Mouse (Mus musculus) cerebellum, postnatal 10 days (tissue): ENCODE measurements around the gene Tmem38b.

Experiments used
- DNase-seq, 2 experiments: peaks; one replicate each; pipeline ENCODE4 v3.0.0; 2021; ENCODE audit warnings: mixed read lengths in 2 of 2

Gene Tmem38b

GRCm38 (mm10) chr4:53830016-53830415, 4.2 kb downstream of the Tmem38b start:
- DNase-seq = no peak

- DNase-seq = no peak
Observed at GRCm38 (mm10) chr4:53830579-53830978, 4.7 kb downstream of the Tmem38b start.

- no peak for DNase-seq
Observed at GRCm38 (mm10) chr4:53832321-53832720, 6.5 kb downstream of the Tmem38b start.

GRCm38 (mm10) chr4:53836978-53837377, 11.1 kb downstream of the Tmem38b start:
- no peak for DNase-seq

- DNase-seq = peak; percentile 57 to 64
Observed at GRCm38 (mm10) chr4:53840158-53840870, 14.5 kb downstream of the Tmem38b start.

- peak in 1 of 2 experiments; percentile 8 for DNase-seq
Observed at GRCm38 (mm10) chr4:53843553-53843952, 17.7 kb downstream of the Tmem38b start.

GRCm38 (mm10) chr4:53844835-53845619, 19.2 kb downstream of the Tmem38b start:
- peak; percentile 53 to 64 for DNase-seq

- DNase-seq = no peak
Observed at GRCm38 (mm10) chr4:53845656-53846055, 19.8 kb downstream of the Tmem38b start.

- DNase-seq = no peak
Observed at GRCm38 (mm10) chr4:53846326-53846725, 20.5 kb downstream of the Tmem38b start.

GRCm38 (mm10) chr4:53847541-53847940, 21.7 kb downstream of the Tmem38b start:
- DNase-seq = no peak

- DNase-seq = no peak
Observed at GRCm38 (mm10) chr4:53848308-53848707, 22.5 kb downstream of the Tmem38b start.

GRCm38 (mm10) chr4:53848816-53849215, 23.0 kb downstream of the Tmem38b start:
- no peak for DNase-seq

- no peak for DNase-seq
Observed at GRCm38 (mm10) chr4:53849804-53850203, 24.0 kb downstream of the Tmem38b start.

GRCm38 (mm10) chr4:53853333-53853732, 27.5 kb downstream of the Tmem38b start:
- no peak for DNase-seq

- DNase-seq = no peak
Observed at GRCm38 (mm10) chr4:53859944-53860343, 34.1 kb downstream of the Tmem38b start.

GRCm38 (mm10) chr4:53862101-53862500, 36.3 kb downstream of the Tmem38b start:
- no peak for DNase-seq

- no peak for DNase-seq
Observed at GRCm38 (mm10) chr4:53864098-53864820, 38.4 kb downstream of the Tmem38b start.

GRCm38 (mm10) chr4:53866459-53866858, 40.6 kb downstream of the Tmem38b start:
- DNase-seq = no peak

GRCm38 (mm10) chr4:53878542-53879417, 52.9 kb downstream of the Tmem38b start:
- peak; percentile 28 to 38 for DNase-seq

- DNase-seq = no peak
Observed at GRCm38 (mm10) chr4:53882921-53883682, 57.3 kb downstream of the Tmem38b start.
